Mouse (Mus musculus) liver, embryonic 14.5 days (tissue): ENCODE results near the gene Scarf2. TPM values are rescaled to one million over a fixed set of nuclear protein-coding genes. Genes with fewer than 3 reads are reported as not detected.

Source experiments
- ATAC-seq: fragments of 200-750 bp; cut with Nextera tagmentation; 2 replicates; pipeline ENCODE4 v1.8.0; 2017; ENCODE audit warnings: moderate number of reproducible peaks, mild to moderate bottlenecking, moderate library complexity; ENCODE audit not compliant: insufficient read depth
- DNase-seq, 3 experiments: peaks; one replicate each; pipeline ENCODE4 v3.0.0-alpha.2; 2012 to 2013; ENCODE audit warnings: low read depth in 3 of 3, low spot score in 3 of 3
- H3K27ac ChIP-seq: fragments of 300-500 bp; sonication (generic); 2 replicates; pipeline ENCODE4 v1.5.1; 2014; ENCODE audit warnings: moderate library complexity, mild to moderate bottlenecking, control low read depth, inconsistent platforms
- H3K27me3 ChIP-seq: fragments of 300-500 bp; sonication (generic); 2 replicates; pipeline ENCODE4 v1.6.1; 2014; ENCODE audit warnings: mild to moderate bottlenecking, low read length, moderate library complexity; ENCODE audit not compliant: control insufficient read depth, insufficient read depth
- H3K36me3 ChIP-seq: fragments of 300-500 bp; sonication (generic); replicated peaks from 2 replicates; pipeline ENCODE4 v1.6.1; 2014; ENCODE audit warnings: low read depth; ENCODE audit not compliant: control insufficient read depth, insufficient read depth
- H3K4me1 ChIP-seq, 2 experiments: fragments of 200-500 bp in 1 of 2; fragments of 300-500 bp in 1 of 2; sonication (generic) in 1 of 2; replicated peaks; 2 replicates each; pipeline ENCODE4 v1.6.1; 2012 to 2014; ENCODE audit warnings: antibody characterized with exemption in 1 of 2, inconsistent platforms in 1 of 2, low read length in 1 of 2; ENCODE audit not compliant: control insufficient read depth in 2 of 2, insufficient read depth in 2 of 2
- H3K4me2 ChIP-seq: fragments of 300-500 bp; sonication (generic); 2 replicates; pipeline ENCODE4 v1.6.1; 2014; ENCODE audit warnings: low read depth, mild to moderate bottlenecking, control low read depth, moderate library complexity
- H3K4me3 ChIP-seq, 2 experiments: fragments of 200-500 bp in 1 of 2; fragments of 300-500 bp in 1 of 2; sonication (generic) in 1 of 2; 2 replicates each; pipeline ENCODE4 v1.5.1; 2012 to 2014; ENCODE audit warnings: low read depth in 2 of 2, low read length in 2 of 2, mild to moderate bottlenecking in 2 of 2, control low read depth in 1 of 2, inconsistent platforms in 1 of 2, moderate library complexity in 1 of 2; ENCODE audit not compliant: insufficient read depth in 1 of 2
- H3K9ac ChIP-seq: fragments of 300-500 bp; sonication (generic); replicated peaks from 2 replicates; pipeline ENCODE4 v1.6.1; 2014; ENCODE audit warnings: mild to moderate bottlenecking, control low read depth, moderate library complexity
- H3K9me3 ChIP-seq: fragments of 300-500 bp; sonication (generic); 2 replicates; pipeline ENCODE4 v1.6.1; 2016; ENCODE audit warnings: low read length, mixed read lengths; ENCODE audit not compliant: control insufficient read depth
- CTCF ChIP-seq: IDR thresholded peaks from 2 replicates; pipeline ENCODE4 v1.5.1; 2016; ENCODE audit warnings: antibody characterized with exemption, low read depth, control low read depth
- EP300 ChIP-seq: IDR thresholded peaks from 2 replicates; pipeline ENCODE4 v1.6.1; 2016; ENCODE audit warnings: antibody characterized with exemption, low read depth
- WGBS: fragments of 180-500 bp; shearing (Covaris S2); extraction: QIAGEN DNeasy Blood & Tissue Kit; methylation state at CpG from one replicate; pipeline ENCODE4 v1.1.7; 2014; ENCODE audit not compliant: insufficient replicate concordance; 5-methylcytosine and 5-hydroxymethylcytosine counted together
- polyA plus RNA-seq, 2 experiments: library from polyadenylated mRNA; depleted of rRNA in 1 of 2; stranded (reverse) in 1 of 2; unstranded in 1 of 2; fragments of >200 nt; fragmentation: Nextera tagmentation in 1 of 2; extraction: Ambion mirVana in 1 of 2; gene quantifications; 2 replicates each; pipeline versions ENCODE4 v1.2.1 to v1.2.3; 2012 to 2014

Gene Scarf2
- polyA plus RNA-seq, 2 experiments = 0.51 to 3.4 TPM

- DNase-seq = no peak
- TF ChIP-seq CTCF (no peak), EP300 (no peak)
- ATAC-seq = no peak
- Histone ChIP-seq H3K27ac (no peak overlapping the region), H3K4me2 (no peak overlapping the region), H3K9me3 (no peaks in the 10 kb centered on the region), H3K36me3 (no peaks in the 10 kb centered on the region), H3K27me3 (peaks cover 30% of the 10 kb centered on the region), H3K4me3 (no peak overlapping the region), H3K4me1 (no peaks in the 10 kb centered on the region), H3K9ac (no peak overlapping the region)
- 51% methylated on average over 4 of the region's 4 CpGs for WGBS
Measured at GRCm38 (mm10) chr16:17813173-17813572, 16.1 kb downstream of the Scarf2 start.

- Histone ChIP-seq H3K36me3 (no peaks in the 10 kb centered on the region), H3K27ac (no peak overlapping the region), H3K4me3 (peak overlapping the region; percentile 33 to 34), H3K27me3 (peaks cover 17% of the 10 kb centered on the region), H3K4me2 (peak overlapping the region; percentile 65), H3K9ac (0 out of 2 replicates have a peak overlapping the region, but pooled peaks have one; percentile 9), H3K9me3 (no peaks in the 10 kb centered on the region), H3K4me1 (no peaks in the 10 kb centered on the region)
- peak; percentile 98 for TF ChIP-seq CTCF
- TF ChIP-seq EP300 = no peak
- 3% methylated on average over 63 of the region's 63 CpGs for WGBS
- peak; percentile 38 for DNase-seq
- peak; percentile 79 for ATAC-seq
Measured at GRCm38 (mm10) chr16:17815411-17816402, 18.6 kb downstream of the Scarf2 start.

GRCm38 (mm10) chr16:17816528-17816927 is 19.4 kb downstream of the Scarf2 start:
- Histone ChIP-seq H3K36me3 (no peaks in the 10 kb centered on the region), H3K27ac (no peak overlapping the region), H3K4me2 (no peak overlapping the region), H3K4me3 (no peak overlapping the region), H3K9ac (no peak overlapping the region), H3K27me3 (peaks cover 17% of the 10 kb centered on the region), H3K9me3 (no peaks in the 10 kb centered on the region), H3K4me1 (no peaks in the 10 kb centered on the region)
- WGBS = 65% methylated on average over 8 of the region's 8 CpGs
- no peak for DNase-seq
- TF ChIP-seq CTCF (no peak), EP300 (no peak)
- ATAC-seq = no peak

- Histone ChIP-seq H3K27me3 (peaks cover 12% of the 10 kb centered on the region), H3K9ac (no peak overlapping the region), H3K4me3 (no peak overlapping the region), H3K9me3 (no peaks in the 10 kb centered on the region), H3K27ac (no peak overlapping the region), H3K4me1 (no peaks in the 10 kb centered on the region), H3K4me2 (no peak overlapping the region), H3K36me3 (no peaks in the 10 kb centered on the region)
- no peak for TF ChIP-seq CTCF
- no peak for TF ChIP-seq EP300
- ATAC-seq = no peak
- WGBS = 59% methylated on average over 2 of the region's 2 CpGs
- no peak for DNase-seq
Measured at GRCm38 (mm10) chr16:17826500-17826899, 29.4 kb downstream of the Scarf2 start.

GRCm38 (mm10) chr16:17828229-17828628 is 31.1 kb downstream of the Scarf2 start:
- TF ChIP-seq EP300 (no peak), CTCF (no peak)
- ATAC-seq (no peak), DNase-seq (no peak)
- H3K4me1 ChIP-seq = no peaks in the 10 kb centered on the region
- 20% methylated on average over 2 of the region's 2 CpGs for WGBS
- H3K4me3 ChIP-seq = no peak overlapping the region
- H3K9ac ChIP-seq = no peak overlapping the region
- H3K36me3 ChIP-seq = no peaks in the 10 kb centered on the region
- peaks cover 30% of the 10 kb centered on the region for H3K27me3 ChIP-seq
- no peak overlapping the region for H3K4me2 ChIP-seq
- no peaks in the 10 kb centered on the region for H3K9me3 ChIP-seq
- no peak overlapping the region for H3K27ac ChIP-seq
